Mouse (Mus musculus): Measurements from ENCODE around the gene Hif3a. TPM values are rescaled to one million over a fixed set of nuclear protein-coding genes. Genes with fewer than 3 reads are reported as not detected.
A peak's percentile ranks its signal among the peaks of the same experiment; 100 is the strongest.

Hif3a gene
- polyA plus RNA-seq, 1 experiment = not detected

DNA sequence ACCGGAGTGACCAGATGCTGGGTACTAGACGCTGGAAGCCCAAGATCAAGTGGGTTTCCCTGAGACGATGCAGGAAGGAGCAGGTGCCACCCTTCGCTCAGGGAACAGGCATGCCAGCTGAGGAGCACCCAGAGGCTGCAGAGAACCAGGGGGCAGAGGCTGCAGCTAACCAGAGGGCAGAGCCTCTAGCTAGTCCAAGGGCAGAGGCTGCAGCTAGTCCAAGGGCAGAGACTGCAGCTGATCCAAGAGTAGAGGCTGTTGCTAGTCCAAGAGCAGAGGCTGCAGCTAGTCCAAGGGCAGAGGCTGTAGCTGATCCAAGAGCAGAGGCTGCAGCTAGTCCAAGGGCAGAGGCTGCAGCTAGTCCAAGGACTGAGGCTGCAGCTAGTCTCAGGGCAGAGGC is 66.9 kb downstream of the Hif3a start:
- H3K36me3 ChIP-seq (ENCODE audit: control insufficient read depth, insufficient read depth) = no peaks in the 10 kb centered on the region
- H3K4me3 ChIP-seq (ENCODE audit: insufficient read depth, poor library complexity, severe bottlenecking) = no peak overlapping the region
- no peaks in the 10 kb centered on the region for H3K79me3 ChIP-seq (ENCODE audit: low read depth)
- H3K27me3 ChIP-seq (ENCODE audit: control insufficient read depth, insufficient read depth, insufficient read length) = no peaks in the 10 kb centered on the region
- TF ChIP-seq CEBPB (IDR thresholded peaks at IDR 0.05; ENCODE audit: low read depth) = no peak
- TF ChIP-seq FOSL1 (IDR thresholded peaks at IDR 0.05; ENCODE audit: insufficient read depth, low read length, poor library complexity, severe bottlenecking) = no peak
- no peak for TF ChIP-seq USF1 (IDR thresholded peaks at IDR 0.05; ENCODE audit: low read depth)
- TF ChIP-seq CTCF (IDR thresholded peaks at IDR 0.05; ENCODE audit: control insufficient read depth, insufficient read depth, insufficient read length) = no peak
- no peak for TF ChIP-seq MAX (IDR thresholded peaks at IDR 0.05)
- no peak for TF ChIP-seq MYOG (IDR thresholded peaks at IDR 0.05; ENCODE audit: control insufficient read depth, extremely low read depth, insufficient read length)
- no peak for TF ChIP-seq MYOD1 (IDR thresholded peaks at IDR 0.05; ENCODE audit: control insufficient read depth, insufficient read length, low read depth)
- no peak overlapping the region for H3ac ChIP-seq (ENCODE audit: control insufficient read depth, insufficient read length, low read depth)
- H3K79me2 ChIP-seq (ENCODE audit: control insufficient read depth, insufficient read depth) = no peaks in the 10 kb centered on the region

DNA sequence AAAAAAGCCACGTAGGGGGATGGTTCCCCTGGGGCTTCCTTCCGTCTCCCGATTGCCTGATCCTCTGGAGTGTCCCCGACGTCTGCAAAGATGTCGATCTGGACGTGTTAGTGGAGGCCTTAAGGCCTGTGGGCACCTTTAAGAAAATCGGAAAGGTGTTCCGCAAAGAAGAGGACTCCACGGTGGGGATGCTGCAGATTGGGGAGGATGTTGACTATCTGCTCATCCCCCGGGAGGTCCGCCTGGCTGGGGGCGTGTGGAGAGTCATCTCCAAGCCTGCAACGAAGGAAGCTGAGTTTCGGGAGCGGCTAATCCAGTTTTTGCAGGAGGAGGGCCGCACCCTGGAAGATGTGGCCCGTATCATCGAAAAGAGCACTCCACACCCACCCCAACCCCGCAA is 67.8 kb downstream of the Hif3a start:
- Histone ChIP-seq H3K79me3 (ENCODE audit: low read depth) (no peaks in the 10 kb centered on the region), H3K4me3 (ENCODE audit: insufficient read depth, poor library complexity, severe bottlenecking) (peak overlapping the region; percentile 36), H3ac (ENCODE audit: control insufficient read depth, insufficient read length, low read depth) (peak overlapping the region; percentile 68), H3K36me3 (ENCODE audit: control insufficient read depth, insufficient read depth) (no peaks in the 10 kb centered on the region), H3K27me3 (ENCODE audit: control insufficient read depth, insufficient read depth, insufficient read length) (no peaks in the 10 kb centered on the region), H3K79me2 (ENCODE audit: control insufficient read depth, insufficient read depth) (no peaks in the 10 kb centered on the region)
- TF ChIP-seq FOSL1 (IDR thresholded peaks at IDR 0.05; ENCODE audit: insufficient read depth, low read length, poor library complexity, severe bottlenecking) (no peak), CTCF (IDR thresholded peaks at IDR 0.05; ENCODE audit: control insufficient read depth, insufficient read depth, insufficient read length) (no peak), USF1 (IDR thresholded peaks at IDR 0.05; ENCODE audit: low read depth) (no peak), MAX (IDR thresholded peaks at IDR 0.05) (no peak)

DNA sequence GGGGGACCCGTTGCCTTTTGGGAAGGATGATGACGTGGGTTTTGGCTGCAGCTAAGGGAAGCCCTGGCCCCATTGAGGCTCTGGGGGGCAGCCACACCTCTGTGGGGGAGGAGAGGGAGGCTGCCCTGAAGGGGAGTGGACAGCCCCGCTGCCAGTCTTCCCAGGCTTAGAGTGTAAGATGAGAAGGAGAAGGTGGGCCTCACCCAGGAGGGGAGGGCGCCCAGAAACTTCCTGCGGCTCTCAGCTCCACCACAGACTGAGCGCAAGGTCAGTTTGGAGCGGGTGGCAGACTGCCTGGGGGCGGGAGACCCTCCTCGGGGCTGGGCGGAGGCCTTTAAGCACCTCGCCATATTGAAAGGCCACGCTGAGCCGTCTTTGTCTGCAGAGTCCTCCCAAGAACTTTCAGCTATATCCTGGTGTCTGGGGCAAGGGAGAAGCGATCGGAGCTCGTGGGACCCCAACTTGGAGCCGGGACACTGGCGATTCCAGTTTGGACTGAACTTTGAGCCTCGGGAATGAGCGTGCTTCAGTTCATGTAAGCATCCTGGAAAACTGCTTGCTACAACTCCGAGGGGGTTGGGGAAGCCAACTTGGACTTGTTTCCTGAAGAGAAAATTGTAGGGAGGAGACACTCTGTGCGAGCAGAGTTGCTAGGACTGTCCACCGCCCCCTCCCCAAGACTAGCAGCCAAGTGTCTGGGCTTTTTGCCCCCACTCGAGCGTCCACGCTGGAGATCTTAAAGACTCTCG is 68.4 kb downstream of the Hif3a start:
- Histone ChIP-seq H3K79me2 (ENCODE audit: control insufficient read depth, insufficient read depth) (no peaks in the 10 kb centered on the region), H3ac (ENCODE audit: control insufficient read depth, insufficient read length, low read depth) (peak overlapping the region; percentile 68), H3K79me3 (ENCODE audit: low read depth) (no peaks in the 10 kb centered on the region), H3K27me3 (ENCODE audit: control insufficient read depth, insufficient read depth, insufficient read length) (no peaks in the 10 kb centered on the region), H3K4me3 (ENCODE audit: insufficient read depth, poor library complexity, severe bottlenecking) (peak overlapping the region; percentile 36), H3K36me3 (ENCODE audit: control insufficient read depth, insufficient read depth) (no peaks in the 10 kb centered on the region)
- TF ChIP-seq MYOG (IDR thresholded peaks at IDR 0.05; ENCODE audit: control insufficient read depth, extremely low read depth, insufficient read length) = no peak
- no peak for TF ChIP-seq USF1 (IDR thresholded peaks at IDR 0.05; ENCODE audit: low read depth)
- no peak for TF ChIP-seq CTCF (IDR thresholded peaks at IDR 0.05; ENCODE audit: control insufficient read depth, insufficient read depth, insufficient read length)
- TF ChIP-seq MYOD1 (IDR thresholded peaks at IDR 0.05; ENCODE audit: control insufficient read depth, insufficient read length, low read depth) = no peak
- no peak for TF ChIP-seq FOSL1 (IDR thresholded peaks at IDR 0.05; ENCODE audit: insufficient read depth, low read length, poor library complexity, severe bottlenecking)
- no peak for TF ChIP-seq CEBPB (IDR thresholded peaks at IDR 0.05; ENCODE audit: low read depth)
- no peak for TF ChIP-seq MAX (IDR thresholded peaks at IDR 0.05)

DNA sequence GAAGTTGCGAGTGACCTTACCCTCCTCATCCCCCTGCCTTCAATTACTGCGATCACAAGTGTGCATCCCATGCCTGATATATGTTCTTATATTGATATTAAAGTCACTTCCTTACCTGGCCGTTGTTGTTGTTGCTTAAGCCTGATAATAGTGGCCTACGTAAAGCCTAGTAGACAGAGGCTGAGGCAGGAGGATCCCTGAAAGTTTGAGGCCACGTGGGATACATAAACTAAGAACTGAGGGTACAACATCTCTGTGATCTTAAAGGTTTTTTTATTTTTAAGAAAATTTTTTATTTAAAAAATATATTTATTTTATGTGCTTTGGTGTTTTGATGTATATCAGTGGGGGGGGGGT is 69.8 kb downstream of the Hif3a start, which contains the start of gene Ccdc8:
Gene Ccdc8 (plus strand): TSS at position 258 of the 357 bp plus-strand sequence.
- Histone ChIP-seq H3K79me2 (ENCODE audit: control insufficient read depth, insufficient read depth) (no peaks in the 10 kb centered on the region), H3K36me3 (ENCODE audit: control insufficient read depth, insufficient read depth) (no peaks in the 10 kb centered on the region), H3K4me3 (ENCODE audit: insufficient read depth, poor library complexity, severe bottlenecking) (no peak within 1 kb of the TSS), H3K79me3 (ENCODE audit: low read depth) (no peaks in the 10 kb centered on the region), H3ac (ENCODE audit: control insufficient read depth, insufficient read length, low read depth) (no peak within 1 kb of the TSS), H3K27me3 (ENCODE audit: control insufficient read depth, insufficient read depth, insufficient read length) (no peaks in the 10 kb centered on the region)
- TF ChIP-seq CEBPB (IDR thresholded peaks at IDR 0.05; ENCODE audit: low read depth) (no peak), MYOD1 (IDR thresholded peaks at IDR 0.05; ENCODE audit: control insufficient read depth, insufficient read length, low read depth) (no peak), MAX (IDR thresholded peaks at IDR 0.05) (no peak), USF1 (IDR thresholded peaks at IDR 0.05; ENCODE audit: low read depth) (no peak), CTCF (IDR thresholded peaks at IDR 0.05; ENCODE audit: control insufficient read depth, insufficient read depth, insufficient read length) (no peak), FOSL1 (IDR thresholded peaks at IDR 0.05; ENCODE audit: insufficient read depth, low read length, poor library complexity, severe bottlenecking) (no peak), MYOG (IDR thresholded peaks at IDR 0.05; ENCODE audit: control insufficient read depth, extremely low read depth, insufficient read length) (no peak)

DNA sequence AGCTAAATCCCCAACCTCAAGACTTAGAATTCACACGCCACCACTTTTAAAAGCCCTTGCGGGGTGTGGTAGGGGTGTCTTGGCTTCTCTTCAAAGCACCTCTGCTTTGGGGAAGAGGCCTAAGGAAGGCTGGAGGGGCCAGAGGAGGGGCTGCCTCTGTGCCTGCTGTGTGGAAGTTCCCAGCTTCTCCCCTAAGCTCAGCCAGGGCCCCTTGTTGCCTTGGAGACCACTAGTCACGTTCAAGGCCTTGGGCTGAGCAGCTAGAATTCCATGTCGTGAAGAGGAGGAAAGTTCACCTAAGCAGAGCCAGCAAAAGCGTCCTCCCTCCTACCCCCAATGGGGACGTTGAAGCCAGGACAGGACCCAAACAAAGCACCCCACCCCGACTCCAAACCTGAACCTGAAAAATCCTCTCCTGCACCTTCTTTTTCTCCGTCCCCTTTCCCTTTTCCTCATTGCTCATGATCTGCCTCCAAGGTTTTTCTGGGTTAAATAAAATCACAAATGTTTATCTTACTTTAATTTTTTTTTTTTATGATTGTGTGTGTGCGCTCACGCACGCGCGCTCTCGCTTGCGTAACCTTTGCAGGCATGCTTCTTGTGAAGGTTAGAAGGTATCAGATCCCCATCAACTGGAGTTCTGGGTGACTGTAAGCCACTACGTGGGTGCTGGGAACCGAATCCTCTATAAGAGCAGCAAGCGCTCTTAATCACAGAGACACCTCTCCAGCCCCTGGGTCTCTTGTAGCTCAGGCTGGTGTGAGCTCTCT is 70.4 kb downstream of the Hif3a start:
- no peak overlapping the region for H3ac ChIP-seq (ENCODE audit: control insufficient read depth, insufficient read length, low read depth)
- no peaks in the 10 kb centered on the region for H3K27me3 ChIP-seq (ENCODE audit: control insufficient read depth, insufficient read depth, insufficient read length)
- TF ChIP-seq FOSL1 (IDR thresholded peaks at IDR 0.05; ENCODE audit: insufficient read depth, low read length, poor library complexity, severe bottlenecking) (no peak), CTCF (IDR thresholded peaks at IDR 0.05; ENCODE audit: control insufficient read depth, insufficient read depth, insufficient read length) (no peak), MYOD1 (IDR thresholded peaks at IDR 0.05; ENCODE audit: control insufficient read depth, insufficient read length, low read depth) (no peak), CEBPB (IDR thresholded peaks at IDR 0.05; ENCODE audit: low read depth) (no peak), MYOG (IDR thresholded peaks at IDR 0.05; ENCODE audit: control insufficient read depth, extremely low read depth, insufficient read length) (no peak)
- H3K36me3 ChIP-seq (ENCODE audit: control insufficient read depth, insufficient read depth) = no peaks in the 10 kb centered on the region
- no peak overlapping the region for H3K4me3 ChIP-seq (ENCODE audit: insufficient read depth, poor library complexity, severe bottlenecking)
- no peaks in the 10 kb centered on the region for H3K79me2 ChIP-seq (ENCODE audit: control insufficient read depth, insufficient read depth)
- no peaks in the 10 kb centered on the region for H3K79me3 ChIP-seq (ENCODE audit: low read depth)
